Mouse (Mus musculus) neural tube, embryonic 13.5 days (tissue): ENCODE data around the gene Nif3l1. TPM values are rescaled to one million over a fixed set of nuclear protein-coding genes. Genes with fewer than 3 reads are reported as not detected.

ENCODE experiments used
- ATAC-seq: fragments of 200-750 bp; cut with Nextera tagmentation; 2 replicates; pipeline ENCODE4 v1.8.0; 2017; ENCODE audit warnings: low read depth, mild to moderate bottlenecking, moderate TSS enrichment, moderate library complexity
- H3K27ac ChIP-seq: fragments of 300-500 bp; sonication (generic); replicated peaks from 2 replicates; pipeline ENCODE4 v1.5.1; 2015; ENCODE audit warnings: moderate library complexity, mild to moderate bottlenecking, inconsistent platforms
- H3K27me3 ChIP-seq: fragments of 300-500 bp; sonication (generic); 2 replicates; pipeline ENCODE4 v1.6.1; 2015; ENCODE audit warnings: mild to moderate bottlenecking, inconsistent platforms
- H3K36me3 ChIP-seq: fragments of 300-500 bp; sonication (generic); 2 replicates; pipeline ENCODE4 v1.6.1; 2015; ENCODE audit warnings: mild to moderate bottlenecking, inconsistent platforms
- H3K4me1 ChIP-seq: fragments of 300-500 bp; sonication (generic); replicated peaks from 2 replicates; pipeline ENCODE4 v1.6.1; 2015; ENCODE audit warnings: inconsistent platforms
- H3K4me2 ChIP-seq: fragments of 300-500 bp; sonication (generic); 2 replicates; pipeline ENCODE4 v1.6.1; 2015; ENCODE audit warnings: inconsistent platforms, mild to moderate bottlenecking, moderate library complexity
- H3K4me3 ChIP-seq: fragments of 300-500 bp; sonication (generic); 2 replicates; pipeline ENCODE4 v1.5.1; 2015; ENCODE audit warnings: mild to moderate bottlenecking, inconsistent platforms
- H3K9ac ChIP-seq: fragments of 300-500 bp; sonication (generic); 2 replicates; pipeline ENCODE4 v1.6.1; 2015; ENCODE audit warnings: moderate library complexity, mild to moderate bottlenecking, inconsistent platforms
- H3K9me3 ChIP-seq: fragments of 300-500 bp; sonication (generic); 2 replicates; pipeline ENCODE4 v1.6.1; 2016; ENCODE audit warnings: inconsistent platforms
- WGBS: fragments of 180-500 bp; shearing (Covaris S2); methylation state at CpG from one replicate; pipeline ENCODE4 v1.1.7; 2015; 5-methylcytosine and 5-hydroxymethylcytosine counted together
- polyA plus RNA-seq: library from polyadenylated mRNA; unstranded; fragments of >200 nt; fragmentation: Nextera tagmentation; extraction: Ambion mirVana; gene quantifications from 2 replicates; pipeline ENCODE4 v1.2.1, GENCODE M21; 2015

Nif3l1 gene
- 53.8 and 56.6 TPM in 2 replicates for polyA plus RNA-seq

- peak within 1 kb of the TSS; percentile 90 for H3K27ac ChIP-seq
- H3K9ac ChIP-seq = peak within 1 kb of the TSS; percentile 87
- under 1% methylated on average over 33 of the region's 33 CpGs for WGBS
Measured at GRCm38 (mm10) chr1:58445143-58445722, at the start of gene Nif3l1, which contains the start of gene Ppil3. TSS of gene Nif3l1 (plus strand) at chr1:58445151. TSS of gene Ppil3 (minus strand) at chr1:58445486.

GRCm38 (mm10) chr1:58395341-58395740 is 49.6 kb upstream of the Nif3l1 start:
- Histone ChIP-seq H3K27me3 (no peaks in the 10 kb centered on the region), H3K9ac (no peak overlapping the region), H3K4me1 (peaks cover 29% of the 10 kb centered on the region), H3K9me3 (no peaks in the 10 kb centered on the region), H3K36me3 (peaks cover 47% of the 10 kb centered on the region), H3K4me3 (no peak overlapping the region), H3K4me2 (no peak overlapping the region), H3K27ac (no peak overlapping the region)
- 94% methylated on average over 3 of the region's 3 CpGs for WGBS
- no peak for ATAC-seq

More at GRCm38 (mm10) chr1:58445143-58445722, at the start of gene Nif3l1, which contains the start of gene Ppil3:
- no peaks in the 10 kb centered on the region for H3K9me3 ChIP-seq
- peak within 1 kb of the TSS; percentile 70 for H3K4me2 ChIP-seq
- H3K27me3 ChIP-seq = no peaks in the 10 kb centered on the region
- H3K4me3 ChIP-seq = peak within 1 kb of the TSS; percentile 73
- peak; percentile 98 for ATAC-seq
- H3K36me3 ChIP-seq = peaks cover 36% of the 10 kb centered on the region
- peaks cover 31% of the 10 kb centered on the region for H3K4me1 ChIP-seq

- H3K27me3 ChIP-seq = no peaks in the 10 kb centered on the region
- H3K27ac ChIP-seq = no peak overlapping the region
- no peak overlapping the region for H3K4me3 ChIP-seq
- H3K4me1 ChIP-seq = peaks cover 27% of the 10 kb centered on the region
- ATAC-seq = no peak
- H3K9me3 ChIP-seq = no peaks in the 10 kb centered on the region
- peaks cover 55% of the 10 kb centered on the region for H3K36me3 ChIP-seq
- no peak overlapping the region for H3K9ac ChIP-seq
- H3K4me2 ChIP-seq = no peak overlapping the region
- WGBS = 95% methylated on average over 1 of the region's 1 CpGs
Measured at GRCm38 (mm10) chr1:58396179-58396578, 48.8 kb upstream of the Nif3l1 start.

- no peaks in the 10 kb centered on the region for H3K9me3 ChIP-seq
- peaks cover 70% of the 10 kb centered on the region for H3K36me3 ChIP-seq
- no peaks in the 10 kb centered on the region for H3K27me3 ChIP-seq
- ATAC-seq = no peak
- H3K27ac ChIP-seq = no peak overlapping the region
- peaks cover 17% of the 10 kb centered on the region for H3K4me1 ChIP-seq
- H3K9ac ChIP-seq = no peak overlapping the region
- H3K4me3 ChIP-seq = no peak overlapping the region
- WGBS = 96% methylated on average over 6 of the region's 6 CpGs
- no peak overlapping the region for H3K4me2 ChIP-seq
Measured at GRCm38 (mm10) chr1:58397731-58398130, 47.2 kb upstream of the Nif3l1 start.

GRCm38 (mm10) chr1:58401396-58401795 is 43.6 kb upstream of the Nif3l1 start:
- ATAC-seq = no peak
- 91% methylated on average over 6 of the region's 6 CpGs for WGBS
- H3K4me1 ChIP-seq = no peaks in the 10 kb centered on the region

GRCm38 (mm10) chr1:58403745-58404144 is 41.2 kb upstream of the Nif3l1 start:
- whole genome bisulfite sequencing = 96% methylated on average over 5 of the region's 5 CpGs
- ATAC-seq = no peak
- Histone ChIP-seq H3K4me1 (no peaks in the 10 kb centered on the region), H3K36me3 (peaks cover 80% of the 10 kb centered on the region), H3K4me2 (no peak overlapping the region), H3K9ac (no peak overlapping the region), H3K9me3 (no peaks in the 10 kb centered on the region), H3K4me3 (no peak overlapping the region), H3K27me3 (no peaks in the 10 kb centered on the region), H3K27ac (no peak overlapping the region)

More at GRCm38 (mm10) chr1:58401396-58401795, 43.6 kb upstream of the Nif3l1 start:
- Histone ChIP-seq H3K9ac (no peak overlapping the region), H3K27ac (no peak overlapping the region), H3K27me3 (no peaks in the 10 kb centered on the region), H3K4me2 (no peak overlapping the region), H3K9me3 (no peaks in the 10 kb centered on the region), H3K36me3 (peaks cover 92% of the 10 kb centered on the region), H3K4me3 (no peak overlapping the region)

GRCm38 (mm10) chr1:58407321-58407720 is 37.6 kb upstream of the Nif3l1 start:
- ATAC-seq = no peak
- no peak overlapping the region for H3K9ac ChIP-seq
- WGBS = 95% methylated on average over 7 of the region's 7 CpGs
- H3K36me3 ChIP-seq = peaks cover 77% of the 10 kb centered on the region
- no peak overlapping the region for H3K27ac ChIP-seq
- H3K4me3 ChIP-seq = no peak overlapping the region
- no peaks in the 10 kb centered on the region for H3K9me3 ChIP-seq
- no peaks in the 10 kb centered on the region for H3K27me3 ChIP-seq
- no peaks in the 10 kb centered on the region for H3K4me1 ChIP-seq
- no peak overlapping the region for H3K4me2 ChIP-seq

- WGBS = 87% methylated on average over 6 of the region's 6 CpGs
- Histone ChIP-seq H3K27me3 (no peaks in the 10 kb centered on the region), H3K4me3 (no peak overlapping the region), H3K4me1 (no peaks in the 10 kb centered on the region), H3K4me2 (no peak overlapping the region), H3K9me3 (no peaks in the 10 kb centered on the region), H3K27ac (no peak overlapping the region), H3K9ac (no peak overlapping the region), H3K36me3 (peaks cover 77% of the 10 kb centered on the region)
- no peak for ATAC-seq
Measured at GRCm38 (mm10) chr1:58408141-58408540, 36.8 kb upstream of the Nif3l1 start.

GRCm38 (mm10) chr1:58409553-58410197 is 35.3 kb upstream of the Nif3l1 start:
- no peaks in the 10 kb centered on the region for H3K9me3 ChIP-seq
- ATAC-seq = no peak
- no peaks in the 10 kb centered on the region for H3K4me1 ChIP-seq
- H3K27me3 ChIP-seq = no peaks in the 10 kb centered on the region
- 83% methylated on average over 5 of the region's 5 CpGs for WGBS
- H3K9ac ChIP-seq = no peak overlapping the region
- no peak overlapping the region for H3K27ac ChIP-seq
- H3K36me3 ChIP-seq = peaks cover 77% of the 10 kb centered on the region
- H3K4me2 ChIP-seq = no peak overlapping the region
- H3K4me3 ChIP-seq = no peak overlapping the region

GRCm38 (mm10) chr1:58410198-58410588 is 34.8 kb upstream of the Nif3l1 start:
- WGBS = 90% methylated on average over 3 of the region's 3 CpGs
- peaks cover 78% of the 10 kb centered on the region for H3K36me3 ChIP-seq
- H3K4me1 ChIP-seq = no peaks in the 10 kb centered on the region
- no peaks in the 10 kb centered on the region for H3K27me3 ChIP-seq
- no peak overlapping the region for H3K9ac ChIP-seq
- H3K9me3 ChIP-seq = no peaks in the 10 kb centered on the region
- no peak for ATAC-seq
- H3K4me3 ChIP-seq = no peak overlapping the region
- H3K4me2 ChIP-seq = no peak overlapping the region
- no peak overlapping the region for H3K27ac ChIP-seq

GRCm38 (mm10) chr1:58410776-58411175 is 34.2 kb upstream of the Nif3l1 start:
- Histone ChIP-seq H3K27ac (no peak overlapping the region), H3K36me3 (peaks cover 77% of the 10 kb centered on the region), H3K9me3 (no peaks in the 10 kb centered on the region), H3K27me3 (no peaks in the 10 kb centered on the region), H3K9ac (no peak overlapping the region), H3K4me3 (no peak overlapping the region), H3K4me2 (no peak overlapping the region), H3K4me1 (no peaks in the 10 kb centered on the region)
- WGBS = 89% methylated on average over 7 of the region's 7 CpGs
- ATAC-seq = no peak

- no peak for ATAC-seq
- Histone ChIP-seq H3K9me3 (no peaks in the 10 kb centered on the region), H3K9ac (no peak overlapping the region), H3K4me3 (no peak overlapping the region), H3K27ac (no peak overlapping the region), H3K4me2 (no peak overlapping the region), H3K4me1 (peaks cover 12% of the 10 kb centered on the region; the same call in 1 of the 2 replicates), H3K27me3 (no peaks in the 10 kb centered on the region), H3K36me3 (peaks cover 90% of the 10 kb centered on the region)
- WGBS = 32% methylated on average over 1 of the region's 1 CpGs
Measured at GRCm38 (mm10) chr1:58415442-58415841, 29.5 kb upstream of the Nif3l1 start.
